Mouse (Mus musculus) heart, postnatal 0 days (tissue): ENCODE measurements around the gene Dnajc11.

Source experiments
- CTCF ChIP-seq: IDR thresholded peaks from 2 replicates; pipeline ENCODE4 v1.5.1; 2016; ENCODE audit warnings: antibody characterized with exemption, control low read depth, low read depth
- EP300 ChIP-seq: IDR thresholded peaks from 2 replicates; pipeline ENCODE4 v1.6.1; 2016; ENCODE audit warnings: antibody characterized with exemption, low read depth

DNA sequence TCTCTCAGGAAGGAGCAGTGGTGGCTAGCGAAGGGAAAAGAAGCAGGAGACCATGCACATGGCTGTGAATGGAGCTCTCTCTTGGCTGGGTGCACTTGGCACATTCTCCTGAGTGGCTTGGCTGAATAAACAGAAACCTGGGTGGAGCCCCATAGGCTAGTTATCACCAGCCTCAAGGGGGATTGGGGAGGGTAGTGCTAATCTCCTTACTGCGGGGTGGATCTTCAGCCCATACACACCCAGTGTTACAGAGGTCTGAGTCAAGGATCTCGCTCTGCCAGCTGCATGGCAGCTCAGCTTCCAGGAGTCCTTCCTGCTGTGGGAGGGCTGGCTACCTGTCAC, 27.0 kb downstream of the Dnajc11 start:
- TF ChIP-seq CTCF, result no peak
- no peak for TF ChIP-seq EP300
